Mouse (Mus musculus): Measurements from ENCODE around the gene Tshr. TPM values are rescaled to one million over a fixed set of nuclear protein-coding genes. Genes with fewer than 3 reads are reported as not detected.
"Not testable (repeated sequence)": the region's sequence is repeated elsewhere in the genome, so short reads cannot be mapped to it uniquely, and the experiment has no call there.

Gene Tshr
- polyA plus RNA-seq, 1 experiment from 2014 or later: 0.29 TPM

DNA sequence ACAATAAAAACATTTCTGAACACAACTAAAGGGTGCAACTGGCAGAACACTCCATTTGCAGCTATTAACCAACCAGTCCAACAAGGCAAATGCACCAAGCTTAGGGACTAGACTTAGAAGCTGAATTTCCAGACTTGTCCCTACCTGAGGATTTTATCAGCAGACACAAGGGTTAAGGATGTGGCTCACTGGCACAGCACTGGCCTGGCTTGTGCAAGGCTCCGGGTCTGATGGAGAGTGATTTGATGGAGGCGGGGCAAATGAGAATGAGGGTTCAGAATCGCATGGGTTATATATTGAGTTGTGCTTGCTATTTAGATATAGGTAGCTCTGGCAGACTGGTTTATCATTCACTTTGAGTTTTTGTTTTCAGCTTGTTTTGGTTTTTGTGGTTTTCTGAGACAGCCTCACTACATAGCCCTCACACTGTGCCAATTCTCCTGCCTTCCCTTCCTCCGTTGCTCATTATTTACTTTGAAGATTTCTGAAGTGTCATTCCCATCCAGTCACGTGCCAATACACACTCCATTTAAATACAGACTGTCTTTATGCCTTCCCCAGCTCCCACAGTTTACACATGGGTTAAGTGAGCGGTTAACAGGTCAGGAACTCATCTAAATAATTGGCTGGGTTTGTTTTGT, 198.1 kb downstream of the Tshr start:
- no peaks in the 10 kb centered on the region for H3K27me3 ChIP-seq (ENCODE audit: poor library complexity, severe bottlenecking)
- WGBS: 83% methylated on average over 6 of the region's 6 CpGs
- H3K4me1 ChIP-seq: peaks cover 37% of the 10 kb centered on the region
- no peak overlapping the region for H3K4me3 ChIP-seq
- H3K9me3 ChIP-seq: peaks cover 3% of the 10 kb centered on the region; the same call in 1 of the 2 replicates
- no peak for DNase-seq (ENCODE audit: extremely low spot score, low spot score)
- H3K36me3 ChIP-seq (replicated peaks): peaks cover 90% of the 10 kb centered on the region
- H3K27ac ChIP-seq: no peak overlapping the region

GRCm38 (mm10) chr12:91583409-91583808, 199.0 kb downstream of the Tshr start:
- Histone ChIP-seq H3K4me1 (peaks cover 41% of the 10 kb centered on the region), H3K9me3 (peaks cover 3% of the 10 kb centered on the region; the same call in 1 of the 2 replicates), H3K4me3 (no peak overlapping the region), H3K27me3 (ENCODE audit: poor library complexity, severe bottlenecking) (no peaks in the 10 kb centered on the region), H3K27ac (no peak overlapping the region), H3K36me3 (replicated peaks) (peaks cover 81% of the 10 kb centered on the region)
- no peak for DNase-seq (ENCODE audit: extremely low spot score, low spot score)
- 71% methylated on average over 6 of the region's 6 CpGs for WGBS

DNA sequence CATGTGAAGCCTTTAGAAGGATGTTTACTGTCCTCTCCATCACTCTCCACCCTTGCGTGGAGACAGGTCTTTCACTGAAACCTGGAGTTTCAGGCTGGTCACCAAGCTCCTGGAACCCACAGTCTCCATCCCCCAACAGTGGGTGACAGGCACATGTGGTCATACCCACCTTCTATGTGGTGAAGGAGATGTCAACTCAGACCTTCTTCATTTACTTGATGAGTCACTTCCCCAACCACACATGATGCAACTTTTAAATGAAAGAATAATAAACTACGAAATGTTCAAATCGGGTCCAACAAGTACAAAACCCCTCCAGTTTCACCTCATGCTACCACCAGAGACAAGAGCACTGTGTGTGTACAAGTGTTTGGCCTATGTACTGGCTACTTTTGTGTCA, 200.8 kb downstream of the Tshr start:
- Histone ChIP-seq H3K4me1 (peaks cover 41% of the 10 kb centered on the region), H3K27ac (no peak overlapping the region), H3K36me3 (replicated peaks) (peaks cover 64% of the 10 kb centered on the region), H3K27me3 (ENCODE audit: poor library complexity, severe bottlenecking) (no peaks in the 10 kb centered on the region), H3K9me3 (peaks cover 3% of the 10 kb centered on the region; the same call in 1 of the 2 replicates), H3K4me3 (no peak overlapping the region)
- WGBS: 95% methylated on average over 3 of the region's 3 CpGs
- DNase-seq (ENCODE audit: extremely low spot score, low spot score): no peak

- not testable (repeated sequence) for H3K27me3 ChIP-seq (ENCODE audit: poor library complexity, severe bottlenecking); H3K9me3 ChIP-seq; H3K4me3 ChIP-seq; DNase-seq (ENCODE audit: extremely low spot score, low spot score); H3K27ac ChIP-seq
- 95% methylated on average over 4 of the region's 4 CpGs for WGBS
- Histone ChIP-seq H3K36me3 (replicated peaks) (peaks cover 58% of the 10 kb centered on the region), H3K4me1 (peaks cover 43% of the 10 kb centered on the region)
These were observed 201.5 kb downstream of the Tshr start for GRCm38 (mm10) chr12:91585815-91586214.

GRCm38 (mm10) chr12:91587077-91587476, 202.7 kb downstream of the Tshr start:
- H3K27ac ChIP-seq: peak overlapping the region; percentile 100; the same call in 1 of the 2 replicates
- peaks cover 3% of the 10 kb centered on the region; the same call in 1 of the 2 replicates for H3K9me3 ChIP-seq
- DNase-seq (ENCODE audit: extremely low spot score, low spot score): no peak
- no peaks in the 10 kb centered on the region for H3K27me3 ChIP-seq (ENCODE audit: poor library complexity, severe bottlenecking)
- H3K4me3 ChIP-seq: peak overlapping the region; percentile 89
- peaks cover 46% of the 10 kb centered on the region for H3K36me3 ChIP-seq (replicated peaks)
- H3K4me1 ChIP-seq: peaks cover 50% of the 10 kb centered on the region
- WGBS: 69% methylated on average over 3 of the region's 3 CpGs

- H3K4me3 ChIP-seq: peak overlapping the region; percentile 89
- DNase-seq (ENCODE audit: extremely low spot score, low spot score): no peak
- 28% methylated on average over 5 of the region's 5 CpGs for WGBS
- peaks cover 41% of the 10 kb centered on the region for H3K36me3 ChIP-seq (replicated peaks)
- H3K9me3 ChIP-seq: peaks cover 3% of the 10 kb centered on the region; the same call in 1 of the 2 replicates
- H3K27ac ChIP-seq: peak overlapping the region; percentile 100
- H3K4me1 ChIP-seq: peaks cover 46% of the 10 kb centered on the region
- H3K27me3 ChIP-seq (ENCODE audit: poor library complexity, severe bottlenecking): no peaks in the 10 kb centered on the region
These were observed 203.2 kb downstream of the Tshr start for GRCm38 (mm10) chr12:91587491-91588033.

DNA sequence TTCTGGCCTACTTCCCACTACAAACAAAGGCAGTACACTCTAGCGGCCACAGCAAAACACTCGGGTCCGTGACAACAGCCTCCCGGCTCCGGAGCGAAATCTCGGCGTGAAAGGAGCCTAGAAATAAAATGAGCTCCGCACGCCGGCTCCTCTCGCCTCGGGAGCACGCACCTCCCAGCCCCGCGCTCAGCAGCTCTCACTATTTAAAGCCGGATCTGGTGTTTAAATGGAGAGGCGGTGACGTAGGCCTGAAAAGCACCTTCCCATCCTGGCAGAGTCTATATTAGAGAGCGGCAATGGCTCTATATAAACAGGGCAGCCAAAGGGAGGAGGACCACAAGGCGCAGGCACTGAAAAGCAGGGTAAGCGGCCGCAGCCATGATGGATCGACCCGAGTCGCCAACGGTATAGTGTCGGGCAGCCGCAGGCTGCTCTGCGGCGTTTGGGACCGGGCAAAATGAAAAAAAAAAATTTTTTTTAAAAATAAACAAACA, 203.9 kb downstream of the Tshr start:
- H3K9me3 ChIP-seq: peaks cover 3% of the 10 kb centered on the region; the same call in 1 of the 2 replicates
- H3K4me1 ChIP-seq: peaks cover 40% of the 10 kb centered on the region
- DNase-seq (ENCODE audit: extremely low spot score, low spot score): peak; percentile 89
- peak overlapping the region; percentile 89 for H3K4me3 ChIP-seq
- H3K27ac ChIP-seq: peak overlapping the region; percentile 100
- no peaks in the 10 kb centered on the region for H3K27me3 ChIP-seq (ENCODE audit: poor library complexity, severe bottlenecking)
- under 1% methylated on average over 32 of the region's 32 CpGs for WGBS
- peaks cover 34% of the 10 kb centered on the region for H3K36me3 ChIP-seq (replicated peaks)

DNA sequence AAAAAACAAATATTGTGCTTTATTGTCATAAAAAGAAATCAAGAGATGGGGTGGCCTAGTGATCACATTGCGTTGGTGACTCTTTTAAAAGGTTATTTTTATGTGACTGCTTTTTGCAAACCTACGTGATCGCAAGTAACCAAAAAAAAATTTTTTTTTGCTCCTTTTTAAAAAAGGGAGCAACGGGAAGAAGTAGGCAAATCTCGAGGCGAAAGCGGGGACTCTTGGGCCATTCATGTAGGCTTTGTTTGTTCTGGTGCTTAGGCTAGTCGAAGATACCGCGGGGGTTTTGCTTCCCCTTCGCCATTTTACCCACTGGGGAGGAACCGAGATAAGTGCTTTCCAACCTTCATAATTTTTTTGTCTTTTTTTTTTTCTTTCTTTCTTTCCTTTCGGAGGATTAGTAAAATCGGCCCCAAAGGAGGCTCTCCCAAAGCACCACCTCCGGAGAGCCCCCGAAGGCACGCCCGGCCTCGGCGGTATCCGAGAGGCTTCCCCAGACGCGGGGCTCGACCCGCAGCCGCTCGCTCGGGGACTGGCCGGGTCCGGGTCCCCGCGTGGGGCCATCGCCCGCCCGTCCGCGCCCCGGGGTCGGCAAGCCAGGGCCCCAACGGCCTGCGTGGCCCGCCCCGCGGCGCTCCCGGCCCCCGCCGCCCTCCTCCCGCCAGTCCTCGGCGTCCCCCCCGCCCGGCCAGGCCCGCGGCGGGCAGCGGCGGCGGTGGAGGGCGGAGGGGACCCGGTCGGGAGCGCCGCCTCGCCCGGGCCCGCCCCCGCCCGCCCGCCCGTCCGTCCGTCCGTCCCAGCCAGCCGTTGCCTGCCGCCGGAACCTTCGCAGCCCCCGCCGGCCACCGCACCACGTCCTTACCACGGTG, 204.5 kb downstream of the Tshr start:
- WGBS: under 1% methylated on average over 46 of the region's 83 CpGs

GRCm38 (mm10) chr12:91589542-91589846, 205.1 kb downstream of the Tshr start:
- Histone ChIP-seq H3K4me1 (peaks cover 30% of the 10 kb centered on the region), H3K36me3 (replicated peaks) (peaks cover 22% of the 10 kb centered on the region), H3K9me3 (peaks cover 3% of the 10 kb centered on the region; the same call in 1 of the 2 replicates), H3K27me3 (ENCODE audit: poor library complexity, severe bottlenecking) (no peaks in the 10 kb centered on the region), H3K4me3 (peak overlapping the region; percentile 89), H3K27ac (peak overlapping the region; percentile 100)
- DNase-seq (ENCODE audit: extremely low spot score, low spot score): no peak
- WGBS: 0% methylated on average over 11 of the region's 11 CpGs

More for the DNA sequence above, 204.5 kb downstream of the Tshr start:
- H3K36me3 ChIP-seq (replicated peaks): peaks cover 28% of the 10 kb centered on the region
- H3K4me1 ChIP-seq: peaks cover 33% of the 10 kb centered on the region
- H3K9me3 ChIP-seq: peaks cover 3% of the 10 kb centered on the region; the same call in 1 of the 2 replicates
- DNase-seq (ENCODE audit: extremely low spot score, low spot score): peak; percentile 47
- H3K4me3 ChIP-seq: peak overlapping the region; percentile 89
- H3K27me3 ChIP-seq (ENCODE audit: poor library complexity, severe bottlenecking): no peaks in the 10 kb centered on the region
- H3K27ac ChIP-seq: peak overlapping the region; percentile 100

DNA sequence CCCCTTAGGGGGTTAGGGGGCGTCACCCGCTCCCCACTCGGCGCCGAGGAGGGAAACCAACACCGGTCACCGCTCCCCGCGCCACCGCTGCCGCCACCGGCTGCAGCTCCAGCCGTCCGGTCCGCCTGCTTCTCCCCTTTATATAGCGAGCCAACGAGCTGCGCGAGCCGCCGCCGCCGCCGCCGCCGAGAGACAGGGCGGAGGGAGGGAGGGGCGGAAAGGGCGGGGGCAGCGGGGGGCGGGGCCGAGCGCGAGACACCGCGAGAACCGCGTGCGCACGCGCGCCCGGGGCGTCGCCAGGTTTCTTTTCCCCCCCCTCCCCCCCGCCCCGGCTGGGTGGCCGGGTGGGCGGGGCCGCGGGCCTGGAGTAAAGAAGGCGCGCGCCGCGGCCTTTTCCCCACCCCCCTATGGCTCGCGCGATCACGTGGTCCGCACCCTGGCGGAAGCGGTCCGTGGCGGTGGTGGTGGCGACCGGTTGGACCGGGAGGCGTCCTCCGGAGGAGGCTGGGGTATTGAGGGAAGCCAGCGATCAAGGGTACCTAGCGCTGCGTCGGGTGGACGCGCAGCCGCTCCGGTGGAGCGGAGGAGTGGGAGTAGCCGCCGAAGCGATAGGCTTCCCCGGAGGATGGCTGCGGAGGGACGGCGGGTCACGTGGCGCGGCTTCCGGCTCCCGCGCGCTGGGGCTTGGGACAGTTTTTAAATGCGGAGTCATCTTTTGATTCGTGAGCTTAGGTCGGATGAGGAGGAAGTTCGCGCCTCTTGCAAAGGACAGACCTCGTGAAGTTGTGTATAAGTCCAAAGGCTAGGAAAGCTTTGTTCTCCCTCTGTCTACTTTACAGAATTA, 205.7 kb downstream of the Tshr start, which contains the start of gene Gtf2a1:
Gene Gtf2a1 (minus strand): TSS at position 641 of the 844 bp plus-strand sequence.
- H3K4me1 ChIP-seq: peaks cover 31% of the 10 kb centered on the region
- peak within 1 kb of the TSS; percentile 89 for H3K4me3 ChIP-seq
- WGBS: under 1% methylated on average over 80 of the region's 99 CpGs
- H3K36me3 ChIP-seq (replicated peaks): peaks cover 16% of the 10 kb centered on the region
- peak within 1 kb of the TSS; percentile 100 for H3K27ac ChIP-seq
- peak; percentile 94 for DNase-seq (ENCODE audit: extremely low spot score, low spot score)
- peaks cover 3% of the 10 kb centered on the region; the same call in 1 of the 2 replicates for H3K9me3 ChIP-seq
- no peaks in the 10 kb centered on the region for H3K27me3 ChIP-seq (ENCODE audit: poor library complexity, severe bottlenecking)

- 39% methylated on average over 6 of the region's 6 CpGs for WGBS
- H3K9me3 ChIP-seq: peaks cover 3% of the 10 kb centered on the region; the same call in 1 of the 2 replicates
- peaks cover 9% of the 10 kb centered on the region for H3K36me3 ChIP-seq (replicated peaks)
- H3K27me3 ChIP-seq (ENCODE audit: poor library complexity, severe bottlenecking): no peaks in the 10 kb centered on the region
- peak overlapping the region; percentile 89 for H3K4me3 ChIP-seq
- DNase-seq (ENCODE audit: extremely low spot score, low spot score): peak; percentile 18
- H3K4me1 ChIP-seq: peaks cover 30% of the 10 kb centered on the region
- H3K27ac ChIP-seq: peak overlapping the region; percentile 100
These were observed 206.4 kb downstream of the Tshr start for GRCm38 (mm10) chr12:91590716-91591115.

DNA sequence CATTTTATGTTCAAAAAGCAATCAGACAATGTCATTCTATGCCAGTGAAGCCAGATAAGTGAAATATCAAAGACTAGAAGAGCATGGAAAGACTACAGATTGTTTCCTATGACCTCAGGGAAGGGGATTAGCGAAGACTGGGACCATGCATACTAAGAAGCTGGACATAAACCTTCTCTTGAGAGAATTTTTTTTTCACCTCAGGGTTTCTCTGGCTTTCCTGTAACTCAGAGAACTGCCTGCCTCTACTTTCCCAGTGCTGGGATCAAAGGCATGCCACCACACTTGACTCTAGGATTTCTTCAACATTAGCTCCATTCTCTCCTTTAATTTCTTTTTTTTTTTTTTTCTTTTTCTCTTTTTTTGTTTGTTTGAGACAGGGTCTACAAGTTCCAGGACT, 206.8 kb downstream of the Tshr start:
- Histone ChIP-seq H3K27ac (peak overlapping the region; percentile 100), H3K27me3 (ENCODE audit: poor library complexity, severe bottlenecking) (no peaks in the 10 kb centered on the region), H3K4me1 (peaks cover 30% of the 10 kb centered on the region), H3K9me3 (no peaks in the 10 kb centered on the region), H3K4me3 (peak overlapping the region; percentile 89), H3K36me3 (replicated peaks) (peaks cover 5% of the 10 kb centered on the region)
- 84% methylated on average over 1 of the region's 1 CpGs for WGBS
- DNase-seq (ENCODE audit: extremely low spot score, low spot score): no peak
